Mouse (Mus musculus) left cerebral cortex, adult 11 months (tissue): ENCODE measurements at regions not wholly inside any gene's neighbourhood (a gene's known extent, or its start where the extent isn't known, plus 50 kb on each side); places are given as distances from the start of the nearest gene placed in this dataset.

Experiments used
- DNase-seq: peaks from one replicate; pipeline ENCODE4 v3.0.0; 2022; ENCODE audit warnings: low spot score

DNA sequence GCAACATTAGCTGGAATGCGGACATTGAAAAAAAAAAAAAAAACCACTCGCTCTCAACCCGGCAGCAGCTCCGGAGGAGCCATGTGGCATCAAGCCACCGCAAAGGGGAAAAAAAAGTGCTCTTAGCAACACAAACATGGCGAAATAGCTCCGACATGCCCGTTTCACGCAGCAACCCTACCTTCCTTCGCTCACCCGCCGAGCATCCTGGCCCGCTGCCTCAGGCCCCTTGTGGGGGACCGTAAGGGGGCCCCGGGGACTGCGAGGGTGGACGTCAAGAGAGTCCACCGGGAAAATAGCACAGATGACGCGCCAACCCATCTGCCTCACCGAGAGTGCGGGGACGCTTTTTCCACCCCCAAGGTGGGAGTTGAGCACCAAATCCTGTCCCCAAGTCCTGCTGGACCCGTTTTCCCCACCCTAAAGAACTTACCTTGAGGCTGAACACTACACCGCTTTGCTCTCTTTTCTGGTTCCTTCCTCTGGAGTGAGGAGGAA, 180.8 kb upstream of the Mkln1 start:
- DNase-seq, result no peak

DNA sequence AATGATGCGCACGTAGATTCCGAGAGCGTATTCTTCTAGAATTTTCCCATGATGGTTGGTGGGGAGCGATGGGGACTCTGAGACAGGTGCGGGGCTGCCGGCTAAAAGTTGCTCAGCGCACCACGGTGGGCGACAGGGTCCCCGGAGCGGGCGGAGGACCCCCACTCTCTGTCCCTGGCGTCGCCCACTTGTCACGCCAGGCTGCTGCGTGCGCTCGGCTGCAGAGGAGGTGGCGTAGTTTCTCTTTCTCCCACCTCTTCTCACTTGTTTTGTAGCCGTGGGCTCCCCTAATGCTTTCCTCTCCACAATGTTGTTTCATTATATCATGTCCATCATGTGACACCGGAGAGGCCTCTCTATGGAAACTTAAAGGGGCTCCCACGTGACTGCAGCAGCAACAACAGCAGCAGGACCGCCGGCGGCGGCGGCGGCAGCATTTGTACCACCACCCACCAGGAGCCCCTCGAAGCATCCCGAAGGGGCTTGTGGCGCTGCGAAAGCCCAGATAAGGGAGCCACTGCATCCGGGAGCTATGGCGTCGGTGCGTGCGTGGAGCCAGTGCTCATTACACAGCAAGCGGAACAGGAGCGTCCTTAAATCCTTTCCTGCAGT, 180.3 kb upstream of the Mkln1 start:
- DNase-seq, result no peak

DNA sequence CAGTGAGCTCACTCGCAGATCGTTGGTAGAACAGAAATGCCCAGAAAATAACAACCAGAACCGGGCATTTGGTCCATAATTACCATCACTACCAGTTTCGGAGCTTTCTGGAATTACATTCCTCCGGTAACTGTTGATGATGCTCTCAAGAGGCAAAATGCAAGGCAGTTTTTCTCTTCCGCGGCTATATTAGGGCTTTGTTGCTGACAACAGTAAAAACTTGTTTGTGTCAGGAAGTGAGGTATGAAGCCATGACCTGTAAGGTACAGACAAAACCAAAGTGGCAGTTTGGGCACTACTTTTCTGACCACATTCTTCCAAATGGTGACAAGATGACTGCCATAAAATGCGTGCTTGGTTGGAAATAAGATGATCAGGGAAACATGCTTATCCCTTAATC, 179.7 kb upstream of the Mkln1 start:
- DNase-seq, result no peak

DNA sequence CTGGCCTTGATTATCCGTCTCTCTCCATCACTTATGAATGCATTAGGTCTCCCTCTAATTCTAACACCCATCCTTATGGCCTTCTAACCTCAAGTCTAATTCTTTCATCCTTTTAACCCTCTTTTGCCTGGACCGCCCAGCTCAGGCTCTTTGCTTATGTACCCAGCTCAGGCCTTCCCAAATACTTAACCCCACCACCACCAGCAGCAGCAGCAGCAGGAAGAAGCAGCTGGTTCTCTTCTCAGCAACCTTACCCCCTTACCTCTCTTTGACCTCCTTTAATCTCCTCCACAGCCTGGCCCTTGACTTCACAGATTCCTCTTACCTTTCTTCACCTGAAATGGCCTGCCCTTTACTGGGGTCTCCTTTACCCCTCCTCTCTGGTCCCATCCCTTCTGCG, 178.8 kb upstream of the Mkln1 start:
- no peak for DNase-seq

DNA sequence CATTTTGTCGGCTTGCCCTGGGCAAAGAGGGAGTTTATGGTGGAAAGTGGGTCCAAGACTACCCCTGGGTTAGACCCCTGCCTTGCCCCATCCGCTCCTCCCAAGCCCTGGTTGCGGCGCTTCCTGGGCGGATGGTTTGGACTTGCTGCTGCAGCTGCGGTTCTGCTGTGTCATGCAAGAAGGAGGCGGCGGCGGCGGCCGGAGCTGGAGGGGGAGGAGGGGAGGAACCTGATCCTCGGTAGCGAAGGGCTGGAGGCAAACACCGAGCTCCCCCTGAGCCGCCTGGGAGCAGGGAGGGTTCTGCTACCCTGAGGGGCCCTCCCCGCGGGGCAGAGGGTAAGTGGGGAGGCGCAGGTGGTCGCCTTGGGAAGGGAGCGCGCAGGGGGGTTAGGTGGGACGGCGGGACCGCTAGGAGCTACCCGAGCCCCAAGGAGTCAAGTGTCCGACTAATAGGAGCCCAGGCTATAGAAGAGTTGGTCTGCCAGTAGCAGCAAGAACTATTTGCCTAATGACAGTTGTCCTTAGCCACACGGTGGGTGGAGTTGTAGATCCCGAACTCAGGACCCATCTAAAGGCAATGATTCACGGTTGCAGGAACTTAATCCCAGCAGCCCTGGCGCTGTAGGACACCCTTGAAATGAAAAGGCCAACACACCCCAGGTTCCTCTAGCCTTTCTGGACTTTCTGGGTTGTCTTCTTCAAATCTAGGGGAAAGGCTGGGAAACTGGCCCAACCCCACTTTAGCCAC, 178.2 kb upstream of the Mkln1 start:
- no peak for DNase-seq

DNA sequence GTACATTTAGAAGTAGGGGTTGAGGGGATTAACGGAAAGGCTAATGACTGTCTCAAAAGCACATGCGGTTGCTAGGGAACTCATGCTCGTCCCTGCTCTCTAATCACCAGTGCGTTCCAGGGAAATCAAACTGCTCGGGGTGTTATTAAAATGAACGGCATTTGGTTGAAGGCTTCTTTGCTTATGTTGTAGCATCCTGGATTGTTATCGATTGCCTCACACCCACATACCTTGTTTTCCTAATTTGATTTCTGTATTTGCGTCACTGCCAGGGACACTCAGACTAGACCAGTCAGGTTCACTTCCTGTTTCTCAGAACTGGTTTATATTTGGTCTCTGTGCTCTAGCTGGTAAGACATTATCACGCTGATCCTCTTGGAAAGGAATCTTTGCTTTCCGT, 177.0 kb upstream of the Mkln1 start:
- DNase-seq, result no peak

DNA sequence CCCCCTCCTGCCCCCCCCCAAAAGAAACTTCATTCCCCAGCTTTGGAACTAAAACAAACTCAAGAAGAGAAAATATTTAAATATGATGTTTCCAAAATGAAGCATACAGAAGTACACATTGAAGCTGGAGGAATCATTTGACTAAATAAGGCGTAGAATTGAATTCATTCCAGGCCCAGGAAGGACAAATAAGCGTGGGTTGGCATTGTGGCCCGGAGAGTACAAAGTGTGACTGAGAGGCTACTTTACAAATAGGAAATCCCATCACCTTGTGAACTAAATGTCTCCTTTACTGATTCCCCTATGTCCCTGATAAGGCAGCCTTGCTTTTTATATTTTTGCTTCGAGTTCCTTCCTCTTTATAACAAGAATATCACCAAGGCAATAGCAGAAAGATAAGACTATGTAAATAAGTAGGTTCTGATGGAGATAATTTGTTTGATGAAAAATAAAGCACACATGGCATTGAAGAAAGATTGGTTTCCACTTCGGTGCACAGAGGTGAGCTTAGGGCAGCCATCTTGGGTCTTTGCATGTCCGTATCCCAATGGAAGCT, 176.4 kb upstream of the Mkln1 start:
- DNase-seq, result no peak

DNA sequence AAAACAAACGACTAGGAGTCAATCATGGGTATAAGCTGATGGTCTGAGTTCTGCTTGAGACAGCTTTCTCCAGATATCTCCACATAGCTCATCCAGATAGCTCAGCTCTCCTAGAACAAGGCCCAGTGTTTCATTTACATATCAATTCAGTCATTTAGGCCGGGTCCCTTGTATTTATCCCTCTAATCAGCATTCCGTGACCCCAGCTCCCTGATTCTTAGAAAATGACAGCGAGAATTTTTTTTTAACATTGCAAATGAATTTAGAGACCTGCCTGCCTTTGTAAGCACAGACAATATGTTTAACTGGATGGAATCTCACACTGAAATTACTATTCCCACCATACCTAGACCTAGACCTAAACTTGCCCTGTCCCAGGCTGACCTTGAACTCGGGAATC, 171.1 kb upstream of the Mkln1 start:
- DNase-seq, result no peak

DNA sequence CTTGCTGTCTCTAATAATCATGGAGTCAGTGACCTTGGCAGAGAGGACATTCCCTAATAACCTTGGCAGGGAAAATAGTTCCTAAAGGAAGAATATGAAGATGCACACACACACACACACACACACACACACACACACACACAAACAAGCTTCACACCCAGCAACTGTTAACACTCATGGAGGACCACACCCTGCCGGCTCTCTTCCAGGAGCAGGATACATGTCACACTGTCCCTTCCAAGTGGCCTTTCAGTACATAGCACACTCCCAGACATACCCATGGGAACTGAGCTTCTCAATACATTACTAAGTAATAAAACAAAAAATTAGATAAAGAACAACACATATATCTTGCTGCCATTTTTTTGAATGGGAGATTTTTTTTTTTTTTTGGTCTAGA, 170.5 kb upstream of the Mkln1 start:
- no peak for DNase-seq

DNA sequence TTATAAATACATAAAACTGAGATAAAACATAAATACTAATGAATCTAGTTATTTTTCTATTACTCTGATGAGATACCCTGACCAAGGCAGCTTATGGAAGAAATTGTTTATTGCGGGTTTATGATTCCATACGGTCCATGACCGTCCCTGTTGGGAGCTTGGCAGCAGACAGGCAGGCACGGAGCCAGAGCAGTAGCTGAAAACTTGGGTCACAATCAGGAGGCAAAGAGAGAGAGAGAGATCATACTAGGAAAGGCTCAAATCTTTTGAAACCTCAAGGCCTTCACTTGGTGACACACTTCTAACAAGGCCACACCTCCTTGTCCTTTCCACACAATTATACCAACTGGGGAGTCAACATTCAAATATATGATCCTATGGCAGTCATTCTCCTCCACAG, 166.7 kb upstream of the Mkln1 start:
- DNase-seq, result no peak

DNA sequence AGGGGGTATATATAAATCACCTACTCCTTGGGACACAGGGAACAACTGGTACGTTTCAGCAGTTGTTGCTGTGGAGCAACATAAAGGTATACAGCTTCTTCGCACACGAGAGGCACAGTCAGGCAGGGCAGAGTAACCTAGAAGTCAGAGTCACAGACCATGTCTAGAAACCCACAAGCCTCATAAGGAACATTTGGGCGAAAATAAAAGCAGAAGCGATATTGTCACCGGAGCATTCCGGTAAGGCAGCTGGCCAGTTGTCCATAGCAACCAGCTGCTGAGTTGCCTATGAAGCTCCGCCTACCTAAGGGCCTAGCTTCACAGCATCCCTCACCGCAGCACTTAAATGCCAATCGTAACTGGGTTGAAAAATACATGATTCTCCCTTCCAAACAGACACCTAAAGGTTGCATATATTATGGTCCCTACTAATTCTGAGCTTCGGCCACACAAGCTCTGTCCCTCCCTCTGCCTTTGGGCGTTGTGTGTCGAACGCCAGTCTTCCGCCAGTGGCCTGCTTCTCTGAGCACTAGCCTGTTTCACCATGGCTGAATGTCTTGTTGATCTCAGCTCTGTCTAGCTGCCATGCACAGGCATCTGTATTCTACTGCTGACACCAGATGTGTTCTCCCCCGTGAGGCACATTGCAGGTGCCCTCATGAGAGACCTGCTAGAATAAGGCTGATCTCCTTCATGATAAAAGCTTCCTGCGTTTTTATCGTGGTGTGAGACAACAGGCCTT, 165.1 kb upstream of the Mkln1 start:
- DNase-seq, result no peak

DNA sequence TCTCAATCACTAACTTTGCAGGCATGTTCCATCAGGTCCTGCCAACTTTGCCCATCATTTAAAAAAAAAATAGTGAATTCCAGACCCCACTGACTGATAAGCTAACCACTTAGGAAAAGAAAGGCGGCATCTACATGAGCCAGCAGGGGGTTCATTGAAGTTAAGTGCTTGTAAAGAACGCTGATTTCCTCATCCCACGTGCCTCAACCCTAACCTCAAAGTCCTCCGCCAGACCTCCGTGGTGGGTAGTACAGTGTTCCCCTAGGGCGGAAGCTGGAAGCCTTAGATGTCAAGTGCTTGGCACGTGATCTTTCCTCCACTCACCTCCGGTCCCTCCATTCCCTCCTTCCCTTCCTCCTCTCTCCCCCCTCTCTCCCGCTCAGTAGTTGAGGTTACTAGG, 158.5 kb upstream of the Mkln1 start:
- no peak for DNase-seq

DNA sequence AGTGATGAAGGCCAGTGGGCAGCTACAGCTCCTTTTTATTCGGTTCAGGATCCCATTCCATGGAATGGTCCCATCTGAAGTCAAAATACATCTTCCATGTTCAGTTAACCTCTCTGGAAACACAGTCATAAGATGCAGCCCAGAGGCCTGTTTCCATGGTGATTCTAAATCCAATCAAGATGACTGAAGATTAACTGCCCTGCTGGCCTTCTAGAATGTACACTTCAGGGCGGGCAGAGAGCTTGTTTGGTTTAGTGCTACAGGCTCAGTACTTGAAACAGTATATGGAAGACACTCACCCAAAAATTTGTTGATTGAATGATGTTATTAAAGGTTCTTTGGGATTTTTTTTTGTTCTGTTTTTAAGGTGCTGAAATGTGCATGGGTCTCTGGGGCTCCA, 148.0 kb upstream of the Mkln1 start:
- DNase-seq, result no peak

DNA sequence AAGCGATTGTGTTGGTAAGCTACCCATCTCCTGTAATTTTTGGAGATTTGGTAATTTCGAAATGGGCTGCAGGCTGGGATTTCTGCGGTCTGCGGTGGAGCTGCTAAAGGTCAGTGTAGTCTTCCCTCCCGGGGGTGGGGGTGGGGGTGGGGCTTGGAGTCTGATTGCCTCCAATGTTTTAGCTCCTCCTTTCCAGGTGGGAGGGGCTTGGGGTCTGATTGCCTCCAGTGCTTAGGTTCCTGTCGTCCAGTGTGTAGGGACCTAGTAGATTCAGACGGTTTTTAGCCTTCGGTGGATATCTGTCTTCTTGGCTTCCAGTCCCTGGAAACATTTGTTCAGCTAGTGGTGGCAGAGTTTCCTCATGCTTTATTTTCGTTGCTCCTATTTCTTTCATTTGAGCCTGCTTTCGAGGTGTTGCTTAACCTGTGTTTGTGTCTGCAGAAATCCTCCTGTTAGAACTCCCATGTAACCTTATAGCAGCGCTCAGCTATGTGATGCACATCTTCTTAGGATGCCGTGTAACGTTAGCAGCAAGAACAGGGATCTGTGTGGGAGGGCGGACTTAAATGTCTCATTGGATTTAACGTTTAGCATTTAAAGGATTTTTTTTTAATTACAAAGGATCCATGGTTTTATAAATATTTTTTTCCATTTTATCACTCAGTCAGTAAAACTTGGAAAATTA, 145.1 kb upstream of the Mkln1 start:
- no peak for DNase-seq

DNA sequence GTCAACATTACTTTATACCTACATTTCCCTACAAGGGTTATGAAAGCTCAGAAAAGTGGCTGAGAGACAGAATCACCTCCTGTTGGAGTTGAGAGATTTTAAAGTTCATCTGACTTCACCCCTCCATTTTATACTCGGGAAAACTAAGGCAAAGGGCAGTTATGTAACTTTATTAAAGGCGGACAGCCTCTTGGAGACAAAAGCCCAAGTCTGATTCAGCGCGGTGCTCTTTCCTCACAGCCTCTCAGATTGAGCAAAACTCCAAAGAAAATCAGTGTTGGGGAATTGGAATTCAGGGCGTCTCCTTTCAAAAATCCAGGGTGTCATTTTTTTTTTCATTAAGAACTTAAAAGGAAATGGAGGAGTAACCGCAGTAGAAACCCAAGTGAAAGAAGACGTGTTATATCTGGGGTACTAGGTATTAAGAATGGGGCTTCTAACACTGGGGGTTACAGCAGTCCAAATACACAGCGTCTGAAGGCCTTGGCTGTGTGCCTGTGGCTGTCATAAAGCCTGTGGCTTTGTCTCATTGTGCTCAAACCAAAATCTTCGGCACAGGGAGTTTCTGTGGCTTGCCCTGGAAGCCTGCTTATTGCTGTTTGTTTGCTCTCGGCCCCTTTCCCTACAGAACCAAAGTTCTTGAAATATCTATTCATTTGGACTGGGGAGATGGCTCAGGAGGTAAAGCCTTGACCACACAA, 137.7 kb upstream of the Mkln1 start:
- no peak for DNase-seq

DNA sequence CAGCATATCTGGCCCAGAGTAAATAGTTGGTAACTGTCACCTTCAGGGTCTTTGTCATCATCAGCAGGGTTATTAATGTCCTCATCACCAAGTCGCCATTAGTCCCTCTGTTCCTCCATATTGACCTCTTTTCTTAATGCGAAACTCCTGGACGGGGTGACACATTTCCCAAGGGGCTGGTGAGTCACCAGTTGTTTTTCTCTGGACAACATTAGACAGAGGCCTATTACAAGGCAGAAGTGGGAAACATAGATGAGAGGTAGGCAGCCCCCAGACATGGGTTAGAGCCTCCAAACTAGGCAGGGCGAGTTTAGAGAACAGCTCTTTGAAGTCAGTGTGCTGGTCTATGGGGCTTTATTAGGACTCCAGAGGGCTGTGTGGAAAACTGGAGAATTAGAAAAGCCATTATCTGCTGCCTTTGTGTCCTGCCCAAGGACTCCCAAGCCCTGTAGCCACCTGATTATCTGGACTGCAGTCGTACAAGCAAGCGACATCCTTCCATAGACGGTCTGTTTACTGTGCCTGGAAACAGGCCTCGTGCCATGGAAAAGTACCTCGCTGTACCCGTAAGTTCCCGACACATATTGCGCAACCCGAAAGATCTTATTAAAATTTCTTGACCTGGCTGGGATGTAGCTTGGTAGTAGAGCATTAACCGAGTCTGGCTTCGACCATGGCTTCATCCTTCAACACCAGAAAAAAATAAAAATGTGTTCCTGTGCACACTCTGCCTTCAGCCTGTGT, 136.6 kb upstream of the Mkln1 start:
- no peak for DNase-seq

DNA sequence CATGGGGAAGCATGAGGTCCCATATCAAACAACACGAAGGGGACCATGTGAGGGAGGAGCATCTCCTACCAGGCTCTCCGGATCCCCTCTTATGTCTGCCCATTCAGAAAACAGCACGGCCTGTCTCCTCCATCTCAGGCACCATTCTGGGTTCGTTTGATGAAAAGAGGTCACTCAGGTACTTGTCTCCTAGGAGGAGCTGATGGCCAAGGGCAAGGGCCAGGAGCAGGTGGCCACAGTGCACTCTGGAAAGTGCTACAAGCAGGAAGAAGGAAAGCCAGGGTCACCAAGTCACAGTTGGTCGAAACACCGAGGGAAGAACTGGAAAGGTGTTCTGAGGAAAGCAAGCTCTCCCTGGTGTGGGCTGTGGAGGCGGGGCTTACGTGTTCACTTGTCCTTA, 135.9 kb upstream of the Mkln1 start:
- DNase-seq, result no peak

DNA sequence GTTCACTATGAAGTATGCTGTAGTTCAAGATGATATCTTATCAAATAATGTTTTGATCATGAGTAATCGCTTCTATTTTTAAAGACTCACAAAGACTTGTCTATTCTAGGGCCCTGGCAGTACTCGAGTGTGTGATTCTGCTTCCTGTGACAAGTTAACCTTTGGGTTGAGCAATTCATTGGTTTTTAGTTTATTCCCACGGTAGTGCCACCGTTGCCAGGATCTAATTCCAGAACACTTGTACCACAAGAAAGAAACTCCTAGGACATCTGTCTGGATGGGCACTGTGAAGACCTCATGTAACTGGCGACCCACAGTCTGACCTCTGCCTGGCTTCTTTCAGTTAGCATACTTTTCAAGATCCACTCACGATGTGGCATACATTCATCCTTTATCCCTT, 134.7 kb upstream of the Mkln1 start:
- DNase-seq, result no peak

DNA sequence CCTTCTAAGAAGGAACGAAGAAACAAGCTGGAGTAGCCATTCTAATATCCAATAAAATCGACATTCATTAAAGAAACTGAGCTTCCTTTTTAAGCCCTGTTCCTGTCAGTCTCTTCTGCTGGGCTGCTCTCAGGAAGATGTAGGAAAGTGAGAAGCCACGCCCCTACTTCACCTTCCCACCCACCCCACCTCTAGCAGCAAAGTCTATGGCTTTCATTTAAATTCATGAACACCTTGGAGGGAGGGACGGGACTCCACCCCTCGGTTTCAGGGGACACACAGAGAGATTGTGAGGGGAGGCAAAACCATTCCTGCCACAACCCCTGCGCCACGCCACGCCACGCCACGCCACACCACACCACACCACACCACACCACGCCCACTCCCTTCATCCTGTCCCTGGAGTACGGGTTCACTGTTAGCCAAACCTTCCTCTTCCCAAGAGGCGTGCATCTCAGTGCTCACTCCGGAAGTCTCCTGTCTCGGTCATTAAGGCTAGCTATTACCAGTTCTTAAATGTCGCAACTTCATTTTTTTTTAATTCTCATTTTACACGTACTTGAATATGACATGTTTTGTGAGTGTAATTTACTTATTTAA, 132.0 kb upstream of the Mkln1 start:
- DNase-seq, result no peak

DNA sequence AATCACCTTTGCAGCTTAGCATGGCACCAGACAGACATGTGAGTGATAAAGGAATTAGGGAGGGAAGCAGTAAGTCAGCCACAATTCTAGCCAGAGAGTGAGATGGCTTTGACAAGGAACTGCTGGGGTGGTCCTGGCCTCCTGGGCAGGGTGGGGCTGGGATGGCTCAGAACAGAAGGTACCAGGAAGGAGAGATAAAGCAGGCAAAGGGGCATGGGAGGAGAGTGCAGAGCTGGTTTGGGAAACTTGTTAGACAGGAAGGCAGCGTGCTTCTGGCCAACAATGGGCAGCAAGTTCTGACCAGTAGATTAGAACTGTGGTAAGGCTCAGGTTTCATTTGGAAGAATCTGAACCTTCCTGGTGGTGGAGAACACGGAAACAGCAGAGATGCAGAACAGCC, 130.5 kb upstream of the Mkln1 start:
- DNase-seq, result no peak

DNA sequence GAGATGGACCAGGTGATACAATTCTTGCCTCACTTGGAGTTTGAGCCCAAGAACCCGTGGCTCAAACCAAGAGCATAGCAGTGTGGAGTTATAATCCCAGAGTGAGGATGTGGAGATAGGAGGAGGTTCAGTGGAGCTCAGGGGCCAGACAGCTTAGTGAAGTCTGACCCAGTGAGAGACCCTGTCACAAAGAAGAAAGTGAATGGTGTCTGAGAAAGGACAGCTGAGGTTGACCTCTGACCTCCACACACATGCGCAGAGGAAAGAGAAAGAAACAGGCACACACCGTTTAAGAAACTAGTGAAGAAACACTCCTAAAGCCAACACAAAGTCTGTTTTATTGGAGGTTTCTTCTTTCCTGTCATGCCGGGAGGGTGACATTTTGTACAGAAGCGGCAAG, 124.7 kb upstream of the Mkln1 start:
- DNase-seq, result no peak
